Mouse (Mus musculus): Measurements from ENCODE around the gene Gm11937.
"Not testable (repeated sequence)": the region's sequence is repeated elsewhere in the genome, so short reads cannot be mapped to it uniquely, and the experiment has no call there.

Gm11937 gene

GRCm38 (mm10) chr11:99610089-99610488, at the start of gene Gm11937:
Gm11937 (minus strand) TSS chr11:99610189.
- not testable (repeated sequence) for DNase-seq (ENCODE audit: low spot score in 2 of 2)

GRCm38 (mm10) chr11:99659256-99659655, 49.3 kb upstream of the Gm11937 start:
- DNase-seq (ENCODE audit: low spot score in 2 of 2), result no peak

- not testable (repeated sequence) for DNase-seq (ENCODE audit: low spot score in 2 of 2)
These were observed 48.5 kb upstream of the Gm11937 start, which contains the start of gene Gm11563 for GRCm38 (mm10) chr11:99658467-99659010. Gm11563 (minus strand) TSS chr11:99658960.

- no peak for DNase-seq (ENCODE audit: low spot score in 2 of 2)
These were observed 47.1 kb upstream of the Gm11937 start for GRCm38 (mm10) chr11:99657051-99657450.

- no peak for DNase-seq (ENCODE audit: low spot score in 2 of 2)
These were observed 40.1 kb upstream of the Gm11937 start, which contains the start of gene Gm11555 for GRCm38 (mm10) chr11:99650136-99650535. Gm11555 (minus strand) TSS chr11:99650236.

GRCm38 (mm10) chr11:99646444-99646843, 36.5 kb upstream of the Gm11937 start:
- DNase-seq (ENCODE audit: low spot score in 2 of 2), result no peak

GRCm38 (mm10) chr11:99644351-99644750, 34.4 kb upstream of the Gm11937 start:
- DNase-seq (ENCODE audit: low spot score in 2 of 2), result no peak

- not testable (repeated sequence) for DNase-seq (ENCODE audit: low spot score in 2 of 2)
These were observed 33.7 kb upstream of the Gm11937 start, which contains the start of gene Krtap4-7 for GRCm38 (mm10) chr11:99643635-99644139. Krtap4-7 (minus strand) TSS chr11:99644089.

- no peak for DNase-seq (ENCODE audit: low spot score in 2 of 2)
These were observed 30.9 kb upstream of the Gm11937 start for GRCm38 (mm10) chr11:99640926-99641325.

- no peak for DNase-seq (ENCODE audit: low spot score in 2 of 2)
These were observed 27.1 kb upstream of the Gm11937 start for GRCm38 (mm10) chr11:99637086-99637485.

- no peak for DNase-seq (ENCODE audit: low spot score in 2 of 2)
These were observed 24.7 kb upstream of the Gm11937 start, which contains the start of gene Krtap4-2 for GRCm38 (mm10) chr11:99634653-99635134. Krtap4-2 (minus strand) TSS chr11:99635084.

- DNase-seq (ENCODE audit: low spot score in 2 of 2), result no peak
These were observed 23.3 kb upstream of the Gm11937 start for GRCm38 (mm10) chr11:99633293-99633692.

GRCm38 (mm10) chr11:99630890-99631289, 20.9 kb upstream of the Gm11937 start:
- no peak for DNase-seq (ENCODE audit: low spot score in 2 of 2)

GRCm38 (mm10) chr11:99628138-99628537, 18.1 kb upstream of the Gm11937 start, which contains the start of gene Krtap4-1:
Krtap4-1 (minus strand) TSS chr11:99628238.
- no peak for DNase-seq (ENCODE audit: low spot score in 2 of 2)

GRCm38 (mm10) chr11:99620335-99620734, 10.3 kb upstream of the Gm11937 start, which contains the start of gene Gm11562:
Gm11562 (minus strand) TSS chr11:99620435.
- DNase-seq (ENCODE audit: low spot score in 2 of 2), result no peak

GRCm38 (mm10) chr11:99614796-99615363, 4.9 kb upstream of the Gm11937 start, which contains the start of gene Krtap2-4:
Krtap2-4 (minus strand) TSS chr11:99614846.
- DNase-seq (ENCODE audit: low spot score in 2 of 2), result no peak

GRCm38 (mm10) chr11:99609126-99609525, 863 bp downstream of the Gm11937 start:
- DNase-seq (ENCODE audit: low spot score in 2 of 2), result no peak

- DNase-seq (ENCODE audit: low spot score in 2 of 2), result not testable (repeated sequence)
These were observed 6.8 kb downstream of the Gm11937 start, which contains the start of gene Gm11938 for GRCm38 (mm10) chr11:99603208-99603607. Gm11938 (minus strand) TSS chr11:99603308.

GRCm38 (mm10) chr11:99597742-99598141, 12.2 kb downstream of the Gm11937 start, which contains the start of gene Krtap9-3:
Krtap9-3 (minus strand) TSS chr11:99598105.
- DNase-seq (ENCODE audit: low spot score in 2 of 2), result not testable (repeated sequence)

GRCm38 (mm10) chr11:99590981-99591380, 19.0 kb downstream of the Gm11937 start, which contains the start of gene Krtap1-3:
Krtap1-3 (minus strand) TSS chr11:99591339.
- DNase-seq (ENCODE audit: low spot score in 2 of 2), result no peak

GRCm38 (mm10) chr11:99585096-99585495, 24.9 kb downstream of the Gm11937 start:
- DNase-seq (ENCODE audit: low spot score in 2 of 2), result no peak

- DNase-seq (ENCODE audit: low spot score in 2 of 2), result no peak
These were observed 26.7 kb downstream of the Gm11937 start, which contains the start of gene Krtap1-4 for GRCm38 (mm10) chr11:99583245-99583704. Krtap1-4 (minus strand) TSS chr11:99583654.

Data from urinary bladder, adult 18-20 months (tissue).